Mouse (Mus musculus) C2C12 (cell line): ENCODE results near the gene Cacna1i.

Experiments
- CTCF ChIP-seq: IDR thresholded peaks from one replicate; pipeline ENCODE4 v1.5.1; 2011; ENCODE audit not compliant: control insufficient read depth, insufficient read depth, insufficient read length
- FOSL1 ChIP-seq: IDR thresholded peaks from one replicate; pipeline ENCODE4 v1.8.0; 2011; ENCODE audit warnings: mild to moderate bottlenecking, low read length; ENCODE audit not compliant: poor library complexity, insufficient read depth, severe bottlenecking
- MAX ChIP-seq: IDR thresholded peaks from one replicate; pipeline ENCODE4 v1.6.1; 2011; ENCODE audit warnings: mild to moderate bottlenecking, control low read depth
- USF1 ChIP-seq: IDR thresholded peaks from one replicate; pipeline ENCODE4 v1.6.1; 2011; ENCODE audit warnings: low read depth, mild to moderate bottlenecking, control low read depth, moderate library complexity

GRCm38 (mm10) chr15:80399451-80399850, 112.4 kb downstream of the Cacna1i start:
- no peak for TF ChIP-seq CTCF
- TF ChIP-seq MAX, result no peak
- TF ChIP-seq USF1, result no peak
- TF ChIP-seq FOSL1, result no peak
